Mouse (Mus musculus) limb, embryonic 11.5 days (tissue): ENCODE measurements around the gene Sema4d. TPM values are rescaled to one million over a fixed set of nuclear protein-coding genes. Genes with fewer than 3 reads are reported as not detected.

Experiments used
- ATAC-seq: fragments of 200-750 bp; cut with Nextera tagmentation; 2 replicates; pipeline ENCODE4 v1.8.0; 2017; ENCODE audit warnings: low read depth; ENCODE audit not compliant: insufficient number of reproducible peaks, low FRiP score, low TSS enrichment
- DNase-seq: peaks from one replicate; pipeline ENCODE4 v3.0.0-alpha.2; 2015; ENCODE audit warnings: low spot score
- H3K27ac ChIP-seq: fragments of 300-500 bp; sonication (generic); replicated peaks from 2 replicates; pipeline ENCODE4 v1.5.1; 2014; ENCODE audit warnings: low read depth, mild to moderate bottlenecking, low read length
- H3K27me3 ChIP-seq: fragments of 300-500 bp; sonication (generic); 2 replicates; pipeline ENCODE4 v1.6.1; 2014; ENCODE audit warnings: mild to moderate bottlenecking, low read length, mixed read lengths; ENCODE audit not compliant: control insufficient read depth, insufficient read depth
- H3K36me3 ChIP-seq: fragments of 300-500 bp; sonication (generic); 2 replicates; pipeline ENCODE4 v1.6.1; 2014; ENCODE audit warnings: mild to moderate bottlenecking, low read length, moderate library complexity, mixed read lengths; ENCODE audit not compliant: control insufficient read depth, insufficient read depth
- H3K4me1 ChIP-seq: fragments of 300-500 bp; sonication (generic); 2 replicates; pipeline ENCODE4 v1.6.1; 2014; ENCODE audit warnings: low read length, mixed read lengths; ENCODE audit not compliant: control insufficient read depth, insufficient read depth
- H3K4me2 ChIP-seq: fragments of 300-500 bp; sonication (generic); 2 replicates; pipeline ENCODE4 v1.6.1; 2014; ENCODE audit warnings: low read depth, mild to moderate bottlenecking, moderate library complexity; ENCODE audit not compliant: severe bottlenecking
- H3K4me3 ChIP-seq: fragments of 300-500 bp; sonication (generic); 2 replicates; pipeline ENCODE4 v1.5.1; 2014; ENCODE audit warnings: low read depth, low read length
- H3K9ac ChIP-seq: fragments of 300-500 bp; sonication (generic); 2 replicates; pipeline ENCODE4 v1.6.1; 2014; ENCODE audit warnings: mild to moderate bottlenecking, low read length
- H3K9me3 ChIP-seq: fragments of 300-500 bp; sonication (generic); 2 replicates; pipeline ENCODE4 v1.6.1; 2016; ENCODE audit warnings: low read length; ENCODE audit not compliant: control insufficient read depth
- WGBS: fragments of 180-500 bp; shearing (Covaris S2); extraction: QIAGEN DNeasy Blood & Tissue Kit; methylation state at CpG from one replicate; pipeline ENCODE4 v1.1.7; 2014; 5-methylcytosine and 5-hydroxymethylcytosine counted together
- polyA plus RNA-seq: library from polyadenylated mRNA; unstranded; fragments of >200 nt; fragmentation: Nextera tagmentation; extraction: Ambion mirVana; gene quantifications from 2 replicates; pipeline ENCODE4 v1.2.1, GENCODE M21; 2014

Sema4d gene
- polyA plus RNA-seq, 1 experiment from 2014 or later, result 5.3 TPM

- peaks cover 8% of the 10 kb centered on the region; the same call in 1 of the 2 replicates for H3K4me1 ChIP-seq
- DNase-seq (no peak), ATAC-seq (no peak)
- H3K4me3 ChIP-seq, result no peak overlapping the region
- no peaks in the 10 kb centered on the region for H3K9me3 ChIP-seq
- H3K36me3 ChIP-seq, result no peaks in the 10 kb centered on the region
- no peak overlapping the region for H3K9ac ChIP-seq
- H3K27ac ChIP-seq, result no peak overlapping the region
- H3K27me3 ChIP-seq, result peaks cover 18% of the 10 kb centered on the region
- H3K4me2 ChIP-seq, result no peak overlapping the region
- WGBS, result 74% methylated on average over 3 of the region's 3 CpGs
Measured at GRCm38 (mm10) chr13:51791604-51792003, 1.9 kb downstream of the Sema4d start.

- Histone ChIP-seq H3K27me3 (peaks cover 18% of the 10 kb centered on the region), H3K4me2 (no peak overlapping the region), H3K36me3 (no peaks in the 10 kb centered on the region), H3K4me3 (no peak overlapping the region), H3K4me1 (peaks cover 8% of the 10 kb centered on the region; the same call in 1 of the 2 replicates), H3K9me3 (no peaks in the 10 kb centered on the region), H3K27ac (no peak overlapping the region), H3K9ac (no peak overlapping the region)
- ATAC-seq, result no peak
- WGBS, result 78% methylated on average over 5 of the region's 5 CpGs
- no peak for DNase-seq
Measured at GRCm38 (mm10) chr13:51790793-51791192, 2.8 kb downstream of the Sema4d start.

GRCm38 (mm10) chr13:51787858-51788257, 5.7 kb downstream of the Sema4d start:
- no peak overlapping the region for H3K4me3 ChIP-seq
- H3K27me3 ChIP-seq, result peaks cover 16% of the 10 kb centered on the region
- H3K9ac ChIP-seq, result no peak overlapping the region
- no peak for DNase-seq
- no peaks in the 10 kb centered on the region for H3K36me3 ChIP-seq
- no peak overlapping the region for H3K4me2 ChIP-seq
- H3K4me1 ChIP-seq, result peaks cover 8% of the 10 kb centered on the region; the same call in 1 of the 2 replicates
- no peak overlapping the region for H3K27ac ChIP-seq
- 57% methylated on average over 2 of the region's 2 CpGs for WGBS
- H3K9me3 ChIP-seq, result no peaks in the 10 kb centered on the region
- no peak for ATAC-seq

GRCm38 (mm10) chr13:51786616-51787015, 6.9 kb downstream of the Sema4d start:
- DNase-seq, result no peak
- Histone ChIP-seq H3K27me3 (peaks cover 5% of the 10 kb centered on the region), H3K4me3 (no peak overlapping the region), H3K9ac (no peak overlapping the region), H3K9me3 (no peaks in the 10 kb centered on the region), H3K27ac (no peak overlapping the region), H3K36me3 (no peaks in the 10 kb centered on the region), H3K4me1 (no peaks in the 10 kb centered on the region), H3K4me2 (no peak overlapping the region)
- whole genome bisulfite sequencing, result 77% methylated on average over 4 of the region's 4 CpGs
- ATAC-seq, result no peak

- H3K4me3 ChIP-seq, result no peak overlapping the region
- no peaks in the 10 kb centered on the region for H3K36me3 ChIP-seq
- H3K9me3 ChIP-seq, result no peaks in the 10 kb centered on the region
- H3K27ac ChIP-seq, result no peak overlapping the region
- H3K27me3 ChIP-seq, result no peaks in the 10 kb centered on the region
- no peak overlapping the region for H3K4me2 ChIP-seq
- no peak for ATAC-seq
- no peaks in the 10 kb centered on the region for H3K4me1 ChIP-seq
- 88% methylated on average over 8 of the region's 8 CpGs for WGBS
- no peak for DNase-seq
- no peak overlapping the region for H3K9ac ChIP-seq
Measured at GRCm38 (mm10) chr13:51784476-51784875, 9.1 kb downstream of the Sema4d start.

GRCm38 (mm10) chr13:51783857-51784256, 9.7 kb downstream of the Sema4d start:
- DNase-seq, result no peak
- 75% methylated on average over 6 of the region's 6 CpGs for WGBS
- Histone ChIP-seq H3K27me3 (no peaks in the 10 kb centered on the region), H3K27ac (no peak overlapping the region), H3K36me3 (no peaks in the 10 kb centered on the region), H3K9me3 (no peaks in the 10 kb centered on the region), H3K9ac (no peak overlapping the region), H3K4me1 (no peaks in the 10 kb centered on the region), H3K4me3 (no peak overlapping the region), H3K4me2 (no peak overlapping the region)
- ATAC-seq, result no peak

- ATAC-seq (no peak), DNase-seq (no peak)
- H3K9me3 ChIP-seq, result no peaks in the 10 kb centered on the region
- no peak overlapping the region for H3K9ac ChIP-seq
- no peak overlapping the region for H3K4me2 ChIP-seq
- no peak overlapping the region for H3K27ac ChIP-seq
- H3K4me3 ChIP-seq, result no peak overlapping the region
- no peaks in the 10 kb centered on the region for H3K36me3 ChIP-seq
- no peaks in the 10 kb centered on the region for H3K27me3 ChIP-seq
- 91% methylated on average over 10 of the region's 10 CpGs for WGBS
- no peaks in the 10 kb centered on the region for H3K4me1 ChIP-seq
Measured at GRCm38 (mm10) chr13:51780509-51781155, 12.9 kb downstream of the Sema4d start.

GRCm38 (mm10) chr13:51778983-51779962, 14.3 kb downstream of the Sema4d start:
- H3K9me3 ChIP-seq, result no peaks in the 10 kb centered on the region
- no peak overlapping the region for H3K27ac ChIP-seq
- H3K4me1 ChIP-seq, result no peaks in the 10 kb centered on the region
- no peaks in the 10 kb centered on the region for H3K27me3 ChIP-seq
- WGBS, result 80% methylated on average over 25 of the region's 25 CpGs
- no peak overlapping the region for H3K4me3 ChIP-seq
- ATAC-seq, result no peak
- no peak for DNase-seq
- H3K4me2 ChIP-seq, result no peak overlapping the region
- H3K36me3 ChIP-seq, result no peaks in the 10 kb centered on the region
- H3K9ac ChIP-seq, result no peak overlapping the region
